Mouse (Mus musculus): Measurements from ENCODE around the gene Asic3.

Gene Asic3

DNA sequence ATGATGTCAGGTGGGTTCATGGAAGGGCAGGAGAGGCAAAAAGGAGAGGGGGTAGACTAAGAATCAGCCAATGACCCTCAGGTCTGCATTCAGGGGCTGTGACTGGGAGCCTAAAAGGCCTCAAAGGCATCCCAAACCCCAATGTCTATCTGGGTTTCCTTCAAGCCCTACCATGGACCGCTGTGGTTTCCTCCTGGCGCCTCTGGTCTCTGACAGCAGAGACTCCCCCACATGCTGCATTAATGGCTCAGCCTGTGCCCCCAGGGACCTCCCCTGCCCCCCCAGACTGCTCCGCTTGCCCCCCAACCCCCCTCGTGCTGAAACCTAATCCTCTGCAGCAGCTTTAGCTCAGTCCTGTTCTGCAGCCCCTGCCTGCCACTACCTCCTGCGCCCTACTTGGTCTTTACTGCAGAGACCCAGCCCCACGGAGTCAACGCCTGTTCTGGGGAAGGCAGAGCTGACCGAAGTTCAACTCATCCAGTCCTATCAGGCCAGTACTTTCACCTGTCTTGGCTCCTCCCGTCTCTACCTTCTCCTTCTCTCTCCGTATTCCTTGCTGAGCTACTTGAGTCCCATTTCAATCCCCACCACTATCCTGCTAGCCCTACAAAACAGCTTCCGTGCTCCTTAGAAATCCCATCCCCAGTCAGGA, at the start of gene Asic3:
TSS of gene Asic3 (plus strand) at position 351 of the 652 bp plus-strand sequence.
- in situ Hi-C loops (cut with MboI) = no loop called here

DNA sequence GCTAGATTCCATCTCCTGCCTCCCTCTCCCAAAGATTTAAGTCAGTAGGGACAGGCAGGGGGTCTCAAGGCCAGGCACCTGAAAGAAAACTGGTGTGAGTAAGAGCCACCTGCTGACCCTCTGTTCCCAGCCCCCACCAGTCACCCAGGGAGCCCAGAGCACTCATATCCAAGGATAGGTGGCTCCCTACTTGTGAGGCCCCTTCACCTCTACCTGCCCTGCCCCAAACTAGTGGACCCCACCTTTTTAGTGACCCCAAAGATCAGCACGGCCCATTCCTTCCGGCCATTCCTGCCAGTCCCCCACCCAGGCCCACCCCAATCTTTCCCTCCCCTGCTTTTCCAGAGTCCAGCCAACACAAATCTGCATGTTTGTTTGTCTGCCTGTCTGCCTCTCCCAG, 49.7 kb upstream of the Asic3 start:
- in situ Hi-C loops (cut with MboI) = no loop called here

DNA sequence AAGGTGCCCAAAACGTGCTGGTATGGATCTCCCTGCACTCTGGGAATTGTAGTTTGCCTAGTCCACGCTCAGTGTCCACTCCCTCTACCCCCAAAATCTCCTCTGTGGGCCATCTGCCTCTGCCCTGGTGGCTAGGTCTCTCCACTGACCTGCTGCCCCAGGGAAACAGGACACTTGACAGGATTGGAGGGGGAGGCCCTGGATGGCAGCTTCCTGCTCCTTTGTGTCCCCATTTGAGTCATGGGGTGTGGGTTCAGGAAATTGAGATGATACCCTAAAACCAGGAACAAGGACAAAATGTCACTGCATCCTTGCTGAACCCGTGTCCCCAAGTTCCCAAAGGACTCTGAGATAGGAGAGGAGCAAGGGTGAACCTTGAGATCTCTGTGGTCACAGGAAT, 49.1 kb upstream of the Asic3 start:
- in situ Hi-C loops (cut with MboI) = no loop called here

DNA sequence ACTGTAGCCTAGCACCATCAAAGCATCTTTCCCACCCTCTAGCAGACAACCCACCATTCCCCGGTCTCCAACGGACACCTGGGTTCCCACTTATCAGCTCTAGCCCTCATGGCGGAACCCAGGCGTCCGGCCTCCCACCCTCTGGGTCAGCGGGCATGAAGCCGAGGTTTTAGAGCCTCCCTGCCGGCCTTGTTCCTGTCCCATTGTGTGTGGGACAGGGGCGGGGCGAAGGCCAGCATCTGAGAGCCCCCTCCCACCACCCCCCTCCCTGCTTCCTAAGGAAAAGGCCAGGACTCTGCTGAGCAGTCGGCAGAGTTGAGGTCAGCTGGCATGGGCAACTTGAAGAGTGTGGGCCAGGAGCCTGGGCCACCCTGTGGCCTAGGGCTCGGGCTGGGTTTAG, 48.7 kb upstream of the Asic3 start, which contains the start of gene Nos3:
TSS of gene Nos3 (plus strand) at position 303 of the 400 bp plus-strand sequence.
- in situ Hi-C loops (cut with MboI) = no loop called here

DNA sequence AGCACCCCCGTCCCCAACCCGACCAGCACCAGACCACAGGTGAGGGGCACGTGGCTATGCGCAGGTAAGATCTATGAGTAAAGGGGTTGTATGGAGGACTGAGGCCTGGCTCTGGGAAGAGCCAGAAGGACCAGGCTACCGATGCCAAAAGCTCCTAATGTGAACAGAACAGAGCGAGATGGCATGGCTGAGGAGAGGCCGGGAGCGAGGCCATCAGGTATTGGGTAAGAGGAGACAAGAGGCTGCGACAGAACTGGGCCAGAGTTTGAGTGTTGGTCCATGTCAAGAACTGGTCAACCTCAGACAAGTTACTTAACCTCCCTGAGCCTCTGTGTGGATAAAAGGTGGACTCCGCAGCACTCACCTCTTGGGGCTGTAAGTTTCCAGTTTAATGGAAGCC, 48.2 kb upstream of the Asic3 start:
- in situ Hi-C loops (cut with MboI) = no loop called here

DNA sequence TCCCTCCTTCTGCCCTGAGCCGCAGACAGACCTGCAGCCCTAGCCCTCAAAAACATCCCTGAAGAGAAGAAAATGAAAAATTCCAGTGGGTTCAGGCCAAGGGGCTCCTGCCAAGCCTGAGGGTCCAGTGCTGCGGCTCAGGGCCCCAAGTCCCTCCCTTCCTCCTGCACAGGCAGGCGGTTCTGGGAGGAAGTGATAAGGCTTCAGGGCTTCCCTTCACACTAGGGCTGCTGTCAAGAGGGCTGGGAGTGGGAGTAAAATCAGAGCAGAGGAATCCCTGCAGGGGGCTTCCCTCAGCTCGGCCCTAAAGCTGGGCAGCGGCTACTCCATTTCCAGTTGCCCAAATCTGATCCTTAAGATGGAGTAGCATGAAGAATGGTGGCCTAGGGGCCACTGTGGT, 47.7 kb upstream of the Asic3 start:
- in situ Hi-C loops (cut with MboI) = no loop called here

DNA sequence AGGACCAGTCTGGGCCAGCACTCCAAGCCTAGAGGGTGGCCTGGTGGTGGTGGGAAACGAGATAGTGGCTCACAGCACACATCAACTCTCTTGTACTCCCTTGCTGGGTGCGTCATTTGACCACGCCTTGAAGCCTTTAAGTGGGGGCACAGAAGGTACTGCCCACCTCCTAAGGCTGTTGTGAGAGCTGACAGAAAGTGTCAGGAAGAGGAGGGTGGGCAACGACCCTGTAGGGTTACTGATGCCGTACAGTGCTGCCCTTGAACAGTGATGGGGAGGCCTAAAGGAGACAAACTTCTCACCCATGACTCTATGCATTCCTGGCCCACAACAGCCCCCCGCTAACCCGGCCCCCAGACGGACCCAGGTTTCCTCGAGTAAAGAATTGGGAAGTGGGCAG, 46.8 kb upstream of the Asic3 start:
- in situ Hi-C loops (cut with MboI) = no loop called here

DNA sequence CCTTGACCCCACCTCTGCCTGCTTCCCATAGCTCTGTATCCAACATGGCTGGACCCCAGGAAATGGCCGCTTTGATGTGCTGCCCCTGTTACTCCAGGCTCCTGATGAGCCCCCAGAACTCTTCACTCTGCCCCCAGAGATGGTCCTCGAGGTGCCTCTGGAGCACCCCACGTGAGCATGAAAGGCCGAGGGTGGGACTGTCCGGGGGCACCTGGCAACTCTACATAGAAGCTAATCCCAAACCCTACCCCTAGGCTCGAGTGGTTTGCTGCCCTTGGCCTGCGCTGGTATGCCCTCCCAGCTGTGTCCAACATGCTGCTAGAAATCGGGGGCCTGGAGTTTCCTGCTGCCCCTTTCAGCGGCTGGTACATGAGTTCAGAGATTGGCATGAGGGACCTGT, 43.4 kb upstream of the Asic3 start:
- in situ Hi-C loops (cut with MboI) = no loop called here

DNA sequence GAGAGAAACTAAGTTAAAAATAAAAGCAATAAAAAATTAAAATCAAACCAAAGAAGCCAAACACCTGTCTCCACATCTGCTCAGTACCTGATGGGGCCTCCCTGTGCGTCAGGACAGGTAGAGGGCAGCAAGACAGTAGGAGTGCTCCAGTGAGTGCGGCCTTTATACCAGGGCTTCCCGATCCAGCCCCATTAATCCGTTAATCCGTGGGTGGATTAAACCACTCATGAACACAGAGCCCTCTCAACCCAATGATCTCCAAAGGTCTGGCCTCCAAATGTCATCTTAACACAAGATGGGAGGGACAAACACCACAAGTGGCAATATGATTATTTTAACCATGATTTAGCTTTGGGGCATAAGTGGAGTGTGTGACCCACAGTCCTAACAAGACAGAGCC, 39.4 kb upstream of the Asic3 start:
- in situ Hi-C loops (cut with MboI) = no loop called here

DNA sequence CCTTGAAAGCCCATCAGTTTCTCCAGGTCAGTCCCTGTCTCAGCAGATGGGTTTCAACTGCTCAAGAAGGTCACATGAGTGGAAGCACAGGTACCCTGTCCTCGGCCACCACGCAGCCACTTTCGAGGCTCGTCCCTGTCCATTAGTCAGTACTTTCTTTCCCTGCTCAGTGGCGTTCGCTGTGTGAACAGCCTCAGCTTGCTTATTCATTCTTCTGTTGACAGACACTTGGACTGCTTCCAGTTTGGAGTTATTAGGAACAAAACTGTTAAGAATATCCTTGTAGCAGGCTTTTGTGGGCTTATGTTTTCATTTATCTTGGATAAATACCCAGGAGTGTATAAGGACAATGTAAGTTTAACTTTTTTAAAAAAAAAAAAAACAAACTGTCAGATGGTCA, 39.0 kb upstream of the Asic3 start:
- in situ Hi-C loops (cut with MboI) = no loop called here

DNA sequence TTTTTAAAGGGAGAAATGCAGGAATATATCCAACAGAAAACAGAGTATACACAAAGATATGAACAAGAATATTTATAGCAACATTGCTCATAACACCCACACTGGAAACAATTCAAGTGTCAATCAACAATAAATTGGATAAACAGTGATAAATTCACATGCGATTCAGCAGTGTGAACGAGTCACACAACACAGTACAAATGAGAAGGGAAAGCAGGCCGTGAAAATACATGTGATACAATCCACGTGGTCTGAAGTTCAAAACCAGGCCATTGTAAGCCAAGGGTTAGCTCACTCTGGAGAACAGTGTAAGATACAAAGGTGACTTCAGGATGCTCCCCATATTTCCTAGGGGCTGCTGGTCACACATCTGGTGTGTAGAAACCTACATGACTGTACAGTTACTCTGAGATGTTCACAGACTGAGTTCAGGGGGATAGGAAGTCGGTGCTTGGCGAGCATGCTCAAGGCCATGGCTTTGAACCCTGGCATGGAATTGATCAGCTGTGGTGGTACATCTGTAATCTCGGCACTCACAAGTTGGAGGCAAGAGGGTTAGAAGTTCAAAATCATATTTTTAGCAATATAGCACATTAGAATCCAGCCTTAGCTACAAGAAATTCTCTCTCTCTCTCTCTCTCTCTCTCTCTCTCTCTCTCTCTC, 38.4 kb upstream of the Asic3 start:
- in situ Hi-C loops (cut with MboI) = no loop called here

DNA sequence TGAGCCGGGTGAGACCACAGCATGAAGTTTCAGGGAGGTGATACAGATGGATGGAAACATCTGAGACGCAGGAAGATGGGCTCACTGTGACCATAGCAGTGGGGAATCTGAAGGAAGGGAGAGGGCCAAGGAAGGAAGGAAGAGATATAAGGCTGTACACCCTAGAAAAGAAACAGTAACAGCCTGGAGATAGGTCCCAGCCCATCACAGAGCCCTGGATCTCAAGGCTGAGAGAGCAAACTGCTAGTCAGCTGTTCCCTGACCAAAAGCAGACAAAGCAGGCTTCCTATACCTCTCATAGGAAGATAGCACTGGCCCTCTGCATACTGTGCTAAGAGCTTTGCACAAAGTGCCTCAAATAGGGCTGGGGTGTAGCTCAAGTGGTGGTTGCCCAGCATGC, 34.5 kb upstream of the Asic3 start:
- in situ Hi-C loops (cut with MboI) = no loop called here

DNA sequence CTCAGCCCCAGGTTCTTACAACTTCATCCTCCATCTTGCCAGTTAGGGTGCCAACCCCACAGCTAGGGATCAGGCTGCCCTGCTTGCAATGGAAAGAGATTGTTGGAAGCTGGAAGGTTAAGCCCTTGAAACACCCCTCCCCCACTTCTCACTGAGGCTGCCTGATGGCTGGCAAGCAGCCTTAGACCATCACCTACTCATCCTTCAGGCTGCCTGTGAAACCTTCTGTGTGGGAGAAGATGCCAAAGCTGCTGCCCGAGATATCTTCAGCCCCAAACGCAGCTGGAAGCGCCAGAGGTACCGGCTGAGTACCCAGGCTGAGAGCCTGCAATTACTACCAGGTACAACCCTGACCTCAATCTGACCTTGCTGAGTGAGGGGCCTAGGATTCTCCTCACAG, 33.7 kb upstream of the Asic3 start:
- in situ Hi-C loops (cut with MboI) = no loop called here

DNA sequence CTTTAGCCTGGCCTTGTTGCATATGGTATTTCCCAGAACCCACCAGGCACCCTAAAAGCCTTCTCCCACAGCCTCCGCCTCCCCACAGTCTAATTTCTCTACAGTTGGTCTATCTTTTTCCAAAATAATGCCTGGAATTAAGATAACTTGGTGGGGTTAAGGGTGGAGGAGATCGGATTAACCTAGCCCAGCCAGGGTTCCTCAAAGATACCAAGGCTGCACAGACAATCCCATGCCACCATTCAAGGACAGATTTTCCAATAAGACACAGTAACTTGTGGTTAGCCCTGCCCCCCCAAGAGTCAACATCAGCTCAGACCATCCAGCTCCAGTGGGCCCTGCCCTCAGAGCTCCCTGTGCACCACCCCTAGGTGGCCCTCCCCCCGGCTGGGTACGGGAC, 32.7 kb upstream of the Asic3 start:
- in situ Hi-C loops (cut with MboI) = no loop called here

DNA sequence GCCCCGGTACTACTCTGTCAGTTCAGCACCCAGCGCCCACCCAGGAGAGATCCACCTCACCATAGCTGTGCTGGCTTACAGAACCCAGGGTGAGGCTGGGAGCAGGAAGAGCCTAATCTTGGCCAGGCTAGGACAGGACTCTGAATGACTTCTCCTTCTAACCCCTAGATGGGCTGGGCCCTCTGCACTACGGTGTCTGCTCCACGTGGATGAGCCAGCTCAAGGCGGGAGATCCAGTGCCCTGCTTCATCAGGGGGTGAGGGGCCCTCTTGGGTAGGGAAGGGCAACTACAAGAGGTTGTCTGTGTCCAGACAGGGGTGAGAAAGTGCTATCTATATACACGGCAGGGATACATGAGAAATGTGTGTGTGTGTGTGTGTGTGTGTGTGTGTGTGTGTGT, 31.7 kb upstream of the Asic3 start:
- in situ Hi-C loops (cut with MboI) = no loop called here

DNA sequence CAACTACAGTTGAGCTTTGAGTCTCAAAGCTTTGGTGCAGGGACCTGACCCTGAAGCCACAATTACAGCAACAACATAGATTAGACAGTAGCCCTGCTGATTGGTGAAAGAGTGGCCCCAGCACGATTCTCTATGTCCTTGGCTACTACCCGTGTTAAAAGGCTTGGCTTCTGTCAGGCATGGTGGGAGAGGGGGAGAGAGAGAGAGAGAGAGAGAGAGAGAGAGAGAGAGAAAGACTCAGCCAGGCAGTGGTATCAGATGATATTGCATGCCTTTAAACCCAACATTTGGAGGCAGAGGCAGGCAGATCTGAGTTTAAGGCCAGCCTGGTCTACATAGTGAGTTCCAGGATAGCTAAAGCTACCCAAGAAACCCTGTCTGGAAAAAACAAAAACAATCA, 31.2 kb upstream of the Asic3 start:
- in situ Hi-C loops (cut with MboI) = no loop called here

DNA sequence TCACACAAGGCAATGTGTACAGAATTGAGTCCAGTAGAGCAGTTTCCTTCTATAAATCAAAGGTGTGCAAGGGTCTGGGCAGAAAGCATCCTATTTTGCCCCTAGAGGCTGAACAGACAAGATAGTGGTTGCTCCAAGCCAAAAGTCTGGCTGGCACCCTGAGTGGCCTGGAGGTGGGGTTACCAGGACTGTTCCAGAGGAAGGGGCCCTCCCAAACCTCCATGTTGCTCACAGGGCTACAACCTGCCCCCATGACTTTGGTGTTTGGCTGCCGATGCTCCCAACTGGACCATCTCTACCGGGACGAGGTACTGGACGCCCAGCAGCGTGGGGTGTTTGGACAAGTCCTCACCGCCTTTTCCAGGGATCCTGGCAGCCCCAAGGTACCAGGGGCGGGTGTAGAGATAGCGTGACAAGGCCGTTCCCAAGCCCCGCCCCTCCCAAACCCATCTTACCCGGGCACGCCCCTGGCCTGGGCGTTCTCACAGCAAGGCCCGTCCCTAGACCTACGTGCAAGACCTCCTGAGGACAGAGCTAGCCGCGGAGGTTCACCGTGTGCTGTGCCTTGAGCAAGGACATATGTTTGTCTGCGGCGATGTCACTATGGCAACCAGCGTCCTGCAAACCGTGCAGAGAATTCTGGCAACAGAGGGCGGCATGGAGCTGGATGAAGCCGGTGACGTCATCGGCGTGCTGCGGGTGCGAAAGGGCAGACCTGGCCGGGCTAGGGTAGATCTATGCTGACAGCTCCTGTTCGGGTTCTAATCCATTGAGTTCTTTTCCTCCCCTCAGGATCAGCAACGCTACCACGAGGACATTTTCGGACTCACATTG, 29.9 kb upstream of the Asic3 start:
- in situ Hi-C loops (cut with MboI) = no loop called here

DNA sequence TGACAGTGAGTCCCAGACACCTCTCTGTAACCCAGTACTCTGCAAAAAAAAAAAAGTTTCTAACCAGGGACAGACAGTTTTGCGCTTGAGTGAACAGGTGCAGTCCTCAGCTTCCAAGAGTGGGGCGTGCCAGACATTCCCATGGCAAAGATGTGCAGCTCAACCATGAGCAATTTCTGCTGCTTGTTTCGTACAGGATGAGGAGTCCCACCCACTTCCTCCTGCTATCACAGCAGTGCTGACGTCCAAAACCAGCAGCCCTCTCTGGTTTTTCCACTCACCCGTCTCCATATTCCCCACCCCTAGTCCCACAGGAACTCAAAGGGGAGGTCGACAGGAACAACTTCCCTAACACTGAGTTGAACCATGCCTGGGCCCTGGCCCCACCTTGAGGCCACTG, 28.8 kb upstream of the Asic3 start:
- in situ Hi-C loops (cut with MboI) = no loop called here

DNA sequence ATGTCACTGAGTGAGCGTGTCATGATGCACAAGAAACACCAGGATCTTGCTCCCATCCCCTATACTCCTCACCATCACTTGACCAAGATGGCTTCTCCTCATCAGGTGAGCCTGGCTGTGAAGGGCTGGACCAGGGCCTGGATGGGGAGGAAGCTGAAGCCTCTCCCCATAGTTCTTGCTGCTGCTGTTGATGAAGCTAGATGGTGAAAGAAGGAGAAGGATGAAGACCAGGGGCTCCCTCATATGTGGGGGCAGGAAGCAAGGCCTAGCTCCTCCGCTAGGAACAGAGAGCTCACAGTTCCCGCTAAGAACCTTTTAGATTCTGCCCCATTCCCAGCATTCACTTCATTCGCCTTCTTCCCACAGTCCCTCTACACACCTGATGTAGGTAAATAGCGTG, 27.8 kb upstream of the Asic3 start:
- in situ Hi-C loops (cut with MboI) = no loop called here

DNA sequence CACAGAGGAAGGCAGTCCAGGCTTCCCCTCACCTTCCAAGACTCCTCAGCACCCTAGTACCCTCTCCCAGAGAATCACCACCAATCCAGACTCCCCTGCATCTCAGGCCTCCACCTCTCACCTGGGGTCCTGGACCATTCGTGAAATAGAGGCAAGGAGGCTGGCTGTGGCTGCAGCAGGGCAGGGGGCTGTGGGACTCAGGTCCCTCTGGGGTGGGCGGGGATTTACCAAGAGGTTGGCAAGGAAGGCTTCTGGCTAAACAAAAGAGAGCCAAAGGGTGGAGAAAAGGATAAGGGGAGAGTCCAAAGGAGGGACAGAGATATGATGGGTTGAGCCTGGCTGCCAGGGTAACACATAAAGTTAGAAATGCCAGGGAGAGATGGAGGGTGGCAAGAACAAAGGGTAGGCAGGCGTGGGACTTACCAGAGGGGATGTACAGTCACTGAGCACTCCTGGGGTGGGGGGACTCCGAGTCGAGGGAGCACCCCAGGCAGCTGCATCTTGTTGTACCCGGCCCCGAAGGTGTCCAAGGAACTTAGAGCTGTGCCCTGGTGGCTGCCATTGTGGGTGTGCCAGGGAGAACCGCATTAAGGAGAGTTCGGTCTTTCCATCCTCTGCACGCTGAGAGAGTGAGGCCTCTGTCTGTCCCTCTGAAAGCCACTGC, 27.2 kb upstream of the Asic3 start:
- in situ Hi-C loops (cut with MboI) = no loop called here

DNA sequence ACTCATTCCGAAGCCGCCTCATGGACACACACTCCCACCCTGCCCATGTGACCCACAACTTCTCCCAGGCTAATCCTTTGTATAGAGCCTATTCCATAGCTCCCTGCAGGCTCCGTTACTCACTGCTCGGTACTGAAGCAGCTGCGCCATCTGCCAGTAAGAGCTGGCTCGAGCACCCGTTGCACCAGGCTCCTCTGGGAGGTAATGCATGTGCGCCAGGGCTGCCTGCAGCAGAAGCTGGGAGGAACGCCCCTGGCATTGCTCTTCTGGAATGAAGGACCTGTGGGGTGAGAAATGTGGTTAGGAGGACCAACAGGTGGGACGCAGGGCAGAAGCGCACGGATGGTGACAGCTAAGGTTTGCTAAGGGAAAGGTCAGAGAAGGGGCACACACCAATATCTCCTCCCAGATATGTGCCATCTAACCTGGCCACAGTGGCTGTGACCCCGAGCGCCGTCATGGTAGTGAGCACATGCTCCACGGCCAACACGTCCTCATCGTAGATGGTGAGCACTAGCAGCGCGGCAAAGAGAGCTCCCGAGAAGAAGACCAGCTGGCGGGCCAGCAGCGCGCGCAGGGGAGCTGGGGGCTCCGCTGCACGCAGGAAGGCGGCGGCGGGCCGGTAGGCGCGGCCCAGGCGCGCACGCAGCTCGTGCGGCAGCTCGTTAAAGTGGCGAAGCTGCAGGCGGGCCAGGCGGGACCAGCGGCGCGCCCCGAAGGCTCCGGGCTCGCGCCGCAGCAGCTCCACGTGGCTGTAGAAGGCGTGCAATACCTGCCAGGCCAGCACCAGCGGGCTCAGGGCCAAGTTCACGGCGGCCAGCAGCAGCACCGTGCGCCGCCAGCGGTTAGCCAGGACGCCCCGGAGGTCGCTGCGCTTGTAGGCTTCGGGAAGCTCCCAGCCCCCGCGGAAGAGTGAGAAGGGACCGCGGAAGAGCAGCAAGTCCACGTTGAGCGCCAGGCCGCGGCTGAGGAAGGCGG, 25.6 kb upstream of the Asic3 start:
- in situ Hi-C loops (cut with MboI) = no loop called here
